Mouse (Mus musculus) midbrain, embryonic 12.5 days (tissue): Measurements from ENCODE around the gene Hps4. TPM values are rescaled to one million over a fixed set of nuclear protein-coding genes. Genes with fewer than 3 reads are reported as not detected.

Experiments
- ATAC-seq: fragments of 200-750 bp; cut with Nextera tagmentation; 2 replicates; pipeline ENCODE4 v1.8.0; 2017; ENCODE audit warnings: low read depth, moderate TSS enrichment, moderate library complexity; ENCODE audit not compliant: low FRiP score
- H3K27ac ChIP-seq: fragments of 300-500 bp; sonication (generic); replicated peaks from 2 replicates; pipeline ENCODE4 v1.5.1; 2016; ENCODE audit warnings: mild to moderate bottlenecking
- H3K27me3 ChIP-seq: fragments of 300-500 bp; sonication (generic); 2 replicates; pipeline ENCODE4 v1.6.1; 2016; ENCODE audit warnings: mild to moderate bottlenecking
- H3K36me3 ChIP-seq: fragments of 300-500 bp; sonication (generic); 2 replicates; pipeline ENCODE4 v1.6.1; 2016
- H3K4me1 ChIP-seq: fragments of 300-500 bp; sonication (generic); 2 replicates; pipeline ENCODE4 v1.6.1; 2016
- H3K4me2 ChIP-seq: fragments of 300-500 bp; sonication (generic); replicated peaks from 2 replicates; pipeline ENCODE4 v1.6.1; 2016; ENCODE audit warnings: mild to moderate bottlenecking, moderate library complexity
- H3K4me3 ChIP-seq: fragments of 300-500 bp; sonication (generic); 2 replicates; pipeline ENCODE4 v1.5.1; 2016; ENCODE audit warnings: mild to moderate bottlenecking
- H3K9ac ChIP-seq: fragments of 300-500 bp; sonication (generic); replicated peaks from 2 replicates; pipeline ENCODE4 v1.6.1; 2016; ENCODE audit warnings: mild to moderate bottlenecking, moderate library complexity
- H3K9me3 ChIP-seq: fragments of 300-500 bp; sonication (generic); 2 replicates; pipeline ENCODE4 v1.6.1; 2016; ENCODE audit warnings: mild to moderate bottlenecking
- WGBS: fragments of 180-500 bp; shearing (Covaris S2); methylation state at CpG from one replicate; pipeline ENCODE4 v1.1.7; 2016; 5-methylcytosine and 5-hydroxymethylcytosine counted together
- polyA plus RNA-seq: library from polyadenylated mRNA; unstranded; fragments of >200 nt; fragmentation: Nextera tagmentation; extraction: Ambion mirVana; gene quantifications from 2 replicates; pipeline ENCODE4 v1.2.1, GENCODE M21; 2016

Gene Hps4
- polyA plus RNA-seq, 1 experiment from 2014 or later, result 38.4 TPM

GRCm38 (mm10) chr5:112349169-112349568, 6.3 kb downstream of the Hps4 start:
- Histone ChIP-seq H3K36me3 (peaks cover 63% of the 10 kb centered on the region), H3K9ac (no peak overlapping the region), H3K27me3 (no peaks in the 10 kb centered on the region), H3K4me3 (no peak overlapping the region), H3K27ac (no peak overlapping the region), H3K9me3 (no peaks in the 10 kb centered on the region), H3K4me1 (peaks cover 14% of the 10 kb centered on the region; the same call in 1 of the 2 replicates), H3K4me2 (no peak overlapping the region)
- ATAC-seq, result no peak
- WGBS, result 95% methylated on average over 8 of the region's 8 CpGs

- no peaks in the 10 kb centered on the region for H3K4me1 ChIP-seq
- H3K9ac ChIP-seq, result no peak overlapping the region
- no peaks in the 10 kb centered on the region for H3K9me3 ChIP-seq
- H3K27me3 ChIP-seq, result no peaks in the 10 kb centered on the region
- H3K4me2 ChIP-seq, result no peak overlapping the region
- no peak for ATAC-seq
- no peak overlapping the region for H3K27ac ChIP-seq
- 90% methylated on average over 6 of the region's 6 CpGs for WGBS
- H3K36me3 ChIP-seq, result peaks cover 69% of the 10 kb centered on the region
- no peak overlapping the region for H3K4me3 ChIP-seq
These were observed 12.6 kb downstream of the Hps4 start for GRCm38 (mm10) chr5:112355493-112355892.

- H3K9ac ChIP-seq, result no peak within 1 kb of the TSS
- no peak within 1 kb of the TSS for H3K27ac ChIP-seq
- no peaks in the 10 kb centered on the region for H3K27me3 ChIP-seq
- peaks cover 65% of the 10 kb centered on the region for H3K36me3 ChIP-seq
- H3K4me3 ChIP-seq, result no peak within 1 kb of the TSS
- H3K4me2 ChIP-seq, result no peak within 1 kb of the TSS
- no peaks in the 10 kb centered on the region for H3K9me3 ChIP-seq
- no peak for ATAC-seq
- no peaks in the 10 kb centered on the region for H3K4me1 ChIP-seq
- WGBS, result 69% methylated on average over 12 of the region's 13 CpGs
These were observed 13.0 kb downstream of the Hps4 start, which contains the start of gene Gm6583 for GRCm38 (mm10) chr5:112355910-112356309. TSS of gene Gm6583 (minus strand) at chr5:112356033.

- H3K4me2 ChIP-seq, result no peak overlapping the region
- H3K4me1 ChIP-seq, result no peaks in the 10 kb centered on the region
- no peak overlapping the region for H3K4me3 ChIP-seq
- no peak overlapping the region for H3K27ac ChIP-seq
- no peaks in the 10 kb centered on the region for H3K27me3 ChIP-seq
- H3K9ac ChIP-seq, result no peak overlapping the region
- peaks cover 61% of the 10 kb centered on the region for H3K36me3 ChIP-seq
- 91% methylated on average over 9 of the region's 9 CpGs for WGBS
- ATAC-seq, result no peak
- H3K9me3 ChIP-seq, result no peaks in the 10 kb centered on the region
These were observed 13.4 kb downstream of the Hps4 start for GRCm38 (mm10) chr5:112356322-112356721.

GRCm38 (mm10) chr5:112359520-112359919, 16.6 kb downstream of the Hps4 start:
- no peak overlapping the region for H3K4me3 ChIP-seq
- no peaks in the 10 kb centered on the region for H3K9me3 ChIP-seq
- no peaks in the 10 kb centered on the region for H3K4me1 ChIP-seq
- 90% methylated on average over 4 of the region's 4 CpGs for WGBS
- H3K4me2 ChIP-seq, result no peak overlapping the region
- H3K27me3 ChIP-seq, result no peaks in the 10 kb centered on the region
- no peak overlapping the region for H3K9ac ChIP-seq
- ATAC-seq, result no peak
- no peak overlapping the region for H3K27ac ChIP-seq
- H3K36me3 ChIP-seq, result peaks cover 70% of the 10 kb centered on the region

GRCm38 (mm10) chr5:112360077-112360476, 17.2 kb downstream of the Hps4 start:
- H3K4me1 ChIP-seq, result no peaks in the 10 kb centered on the region
- 94% methylated on average over 3 of the region's 3 CpGs for WGBS

GRCm38 (mm10) chr5:112364184-112364797, 21.4 kb downstream of the Hps4 start:
- H3K4me3 ChIP-seq, result no peak overlapping the region
- H3K9ac ChIP-seq, result no peak overlapping the region
- WGBS, result 66% methylated on average over 10 of the region's 10 CpGs
- no peaks in the 10 kb centered on the region for H3K9me3 ChIP-seq
- H3K36me3 ChIP-seq, result peaks cover 61% of the 10 kb centered on the region
- H3K27me3 ChIP-seq, result peaks cover 16% of the 10 kb centered on the region
- ATAC-seq, result no peak
- no peaks in the 10 kb centered on the region for H3K4me1 ChIP-seq
- H3K27ac ChIP-seq, result no peak overlapping the region
- H3K4me2 ChIP-seq, result no peak overlapping the region

More at GRCm38 (mm10) chr5:112360077-112360476, 17.2 kb downstream of the Hps4 start:
- Histone ChIP-seq H3K36me3 (peaks cover 70% of the 10 kb centered on the region), H3K9me3 (no peaks in the 10 kb centered on the region), H3K4me2 (no peak overlapping the region), H3K9ac (no peak overlapping the region), H3K4me3 (no peak overlapping the region), H3K27ac (no peak overlapping the region), H3K27me3 (no peaks in the 10 kb centered on the region)
- no peak for ATAC-seq

- H3K4me3 ChIP-seq, result no peak overlapping the region
- peaks cover 21% of the 10 kb centered on the region for H3K4me1 ChIP-seq
- no peak overlapping the region for H3K9ac ChIP-seq
- WGBS, result 94% methylated on average over 6 of the region's 6 CpGs
- H3K27ac ChIP-seq, result no peak overlapping the region
- peaks cover 22% of the 10 kb centered on the region for H3K27me3 ChIP-seq
- no peak for ATAC-seq
- no peak overlapping the region for H3K4me2 ChIP-seq
- H3K9me3 ChIP-seq, result no peaks in the 10 kb centered on the region
- peaks cover 75% of the 10 kb centered on the region for H3K36me3 ChIP-seq
These were observed 24.0 kb downstream of the Hps4 start for GRCm38 (mm10) chr5:112366879-112367278.

GRCm38 (mm10) chr5:112367338-112367737, 24.5 kb downstream of the Hps4 start:
- no peak for ATAC-seq
- peaks cover 26% of the 10 kb centered on the region for H3K4me1 ChIP-seq
- peaks cover 22% of the 10 kb centered on the region for H3K27me3 ChIP-seq
- H3K27ac ChIP-seq, result no peak overlapping the region
- H3K4me2 ChIP-seq, result no peak overlapping the region
- no peak overlapping the region for H3K4me3 ChIP-seq
- H3K9me3 ChIP-seq, result no peaks in the 10 kb centered on the region
- no peak overlapping the region for H3K9ac ChIP-seq
- 91% methylated on average over 4 of the region's 4 CpGs for WGBS
- H3K36me3 ChIP-seq, result peaks cover 71% of the 10 kb centered on the region

- no peaks in the 10 kb centered on the region for H3K9me3 ChIP-seq
- peaks cover 24% of the 10 kb centered on the region for H3K27me3 ChIP-seq
- ATAC-seq, result no peak
- H3K9ac ChIP-seq, result no peak overlapping the region
- H3K27ac ChIP-seq, result no peak overlapping the region
- H3K36me3 ChIP-seq, result peaks cover 67% of the 10 kb centered on the region
- peaks cover 31% of the 10 kb centered on the region for H3K4me1 ChIP-seq
- no peak overlapping the region for H3K4me3 ChIP-seq
- H3K4me2 ChIP-seq, result no peak overlapping the region
- 90% methylated on average over 12 of the region's 12 CpGs for WGBS
These were observed 25.0 kb downstream of the Hps4 start for GRCm38 (mm10) chr5:112367929-112368328.

- H3K9ac ChIP-seq, result no peak overlapping the region
- H3K4me1 ChIP-seq, result peaks cover 34% of the 10 kb centered on the region
- 90% methylated on average over 10 of the region's 10 CpGs for WGBS
- no peak overlapping the region for H3K4me3 ChIP-seq
- peaks cover 62% of the 10 kb centered on the region for H3K36me3 ChIP-seq
- no peaks in the 10 kb centered on the region for H3K9me3 ChIP-seq
- no peak overlapping the region for H3K4me2 ChIP-seq
- no peak for ATAC-seq
- no peak overlapping the region for H3K27ac ChIP-seq
- peaks cover 30% of the 10 kb centered on the region for H3K27me3 ChIP-seq
These were observed 25.8 kb downstream of the Hps4 start for GRCm38 (mm10) chr5:112368666-112369065.

- Histone ChIP-seq H3K9ac (no peak overlapping the region), H3K4me3 (no peak overlapping the region), H3K27me3 (peaks cover 30% of the 10 kb centered on the region), H3K4me1 (peaks cover 34% of the 10 kb centered on the region), H3K27ac (no peak overlapping the region), H3K9me3 (no peaks in the 10 kb centered on the region), H3K36me3 (peaks cover 62% of the 10 kb centered on the region), H3K4me2 (no peak overlapping the region)
- WGBS, result 88% methylated on average over 13 of the region's 13 CpGs
- no peak for ATAC-seq
These were observed 26.4 kb downstream of the Hps4 start for GRCm38 (mm10) chr5:112369326-112369725.
